Comparison of ENCODE assay signal across 8 mouse cellular contexts in genomic region chr5:143375242-143375641, GRCm38 (mm10). TPM values are rescaled to one million over a fixed set of nuclear protein-coding genes. Genes with fewer than 3 reads are reported as not detected.
A peak's percentile ranks its signal among the peaks of the same experiment; 100 is the strongest.
DNase-seq lines count a peak whose midpoint lies in the region; ATAC-seq and TF ChIP-seq lines count a peak whose summit lies in the region.

No protein-coding gene starts in this region.

- peak; percentile 82 for TF ChIP-seq CTCF in G1E (IDR thresholded peaks at IDR 0.05; ENCODE audit: low read depth, low read length)

- H3K4me1 ChIP-seq in G1E (ENCODE audit: insufficient read depth, low read depth, low read length): peaks cover 6% of the 10 kb centered on the region; the same call in 1 of the 2 replicates
- peaks cover 11% of the 10 kb centered on the region for H3K4me1 ChIP-seq in forebrain, embryonic 12.5 days

- DNase-seq in G1E (ENCODE audit: low spot score): peak; percentile 38
- DNase-seq in c-Kit-positive CD71-negative TER-119-negative erythroid progenitor cells, embryonic 14.5 days (ENCODE audit: low read depth): peak; percentile 33
- peak; percentile 81 for DNase-seq in heart, postnatal 4 days
- DNase-seq in layer of hippocampus, postnatal 10 days (ENCODE audit: low spot score in 2 of 2): peak; percentile 75 to 82
- DNase-seq in lung, postnatal 14 days: peak; percentile 77
- DNase-seq in retina, postnatal 1 day: peak; percentile 74
- DNase-seq in urinary bladder, postnatal 36 days (ENCODE audit: low spot score in 2 of 2): peak; percentile 71 to 75

- peaks cover 27% of the 10 kb centered on the region; the same call in 1 of the 2 replicates for H3K27me3 ChIP-seq in G1E (ENCODE audit: insufficient read depth, low read length)
- H3K27me3 ChIP-seq in forebrain, embryonic 12.5 days: peaks cover 56% of the 10 kb centered on the region

- H3K9ac ChIP-seq in forebrain, embryonic 12.5 days: no peak overlapping the region

- 8% methylated on average over 21 of the region's 21 CpGs for WGBS in forebrain, embryonic 12.5 days

- no peak; the same call in 1 of the 2 replicates for ATAC-seq in G1E (ENCODE audit: extremely low read depth, insufficient number of reproducible peaks, low FRiP score, poor library complexity, severe bottlenecking)
- 0 out of 2 replicates have a peak, but pooled peaks have one; percentile 36 for ATAC-seq in forebrain, embryonic 12.5 days (ENCODE audit: low FRiP score)

- no peak overlapping the region for H3K4me3 ChIP-seq in G1E (ENCODE audit: low read depth, low read length)
- H3K4me3 ChIP-seq in forebrain, embryonic 12.5 days (replicated peaks): 0 out of 2 replicates have a peak overlapping the region, but pooled peaks have one; percentile 11

- no peaks in the 10 kb centered on the region for H3K36me3 ChIP-seq in G1E (replicated peaks)
- H3K36me3 ChIP-seq in forebrain, embryonic 12.5 days (replicated peaks): no peaks in the 10 kb centered on the region

- H3K4me2 ChIP-seq in forebrain, embryonic 12.5 days: peak overlapping the region; percentile 39

- H3K27ac ChIP-seq in forebrain, embryonic 12.5 days: no peak overlapping the region

- H3K9me3 ChIP-seq in G1E (replicated peaks): peaks cover 3% of the 10 kb centered on the region
- 0 out of 2 replicates have a peak, but pooled peaks cover 5% of the 10 kb centered on the region for H3K9me3 ChIP-seq in forebrain, embryonic 12.5 days

RNA-seq across cellular contexts. Expression of gene Grid2ip, which starts 18.1 kb away (rescaled TPM):
- not detected in 2 replicates for total RNA-seq in G1E (2014; fragmentation: Nextera tagmentation)
- total RNA-seq in G1E (2017): 0.05 TPM in 1 of 2 replicates, not detected in the other
- polyA plus RNA-seq in G1E (2012): 0.02 TPM in 1 of 2 replicates, not detected in the other
- polyA plus RNA-seq in forebrain, embryonic 12.5 days (2016; fragmentation: Nextera tagmentation; extraction: Ambion mirVana): 0.38 and 0.41 TPM in 2 replicates
- under 1 TPM in 1 of 2 experiments, not detected in 1; 0.07 TPM for total RNA-seq in heart, postnatal 4 days (2021)
- total RNA-seq in layer of hippocampus, postnatal 10 days (2021): 1 to 10 TPM; 3.4 to 4.9 TPM

RNA-seq across cellular contexts. Expression of gene Kdelr2, which starts 28.4 kb away (rescaled TPM):
- total RNA-seq in G1E (2014; fragmentation: Nextera tagmentation) (55.7 and 59.7 TPM in 2 replicates), G1E (2017) (75.3 and 95.5 TPM in 2 replicates)
- polyA plus RNA-seq in G1E (2012): 43.7 and 44.6 TPM in 2 replicates
- polyA plus RNA-seq in forebrain, embryonic 12.5 days (2016; fragmentation: Nextera tagmentation; extraction: Ambion mirVana): 169 and 173 TPM in 2 replicates
- total RNA-seq in heart, postnatal 4 days (2021): 100 to 1,000 TPM; 118 to 122 TPM
- 10 to 100 TPM; 48.8 to 53.8 TPM for total RNA-seq in layer of hippocampus, postnatal 10 days (2021)

RNA-seq across cellular contexts. Expression of gene Zdhhc4, which starts 46.2 kb away (rescaled TPM):
- 53.5 and 75.9 TPM in 2 replicates for total RNA-seq in G1E (2014; fragmentation: Nextera tagmentation)
- 45.6 and 45.8 TPM in 2 replicates for total RNA-seq in G1E (2017)
- polyA plus RNA-seq in G1E (2012): 47.5 and 68.7 TPM in 2 replicates
- 73.8 and 78.2 TPM in 2 replicates for polyA plus RNA-seq in forebrain, embryonic 12.5 days (2016; fragmentation: Nextera tagmentation; extraction: Ambion mirVana)
- 10 to 100 TPM; 35.6 to 37.3 TPM for total RNA-seq in heart, postnatal 4 days (2021)
- 10 to 100 TPM; 48.0 to 51.5 TPM for total RNA-seq in layer of hippocampus, postnatal 10 days (2021)

Comparison
In these comparisons a context has a peak if more than half of its experiments do, and no peak if none do; other contexts are left out.
1. RNA of gene Grid2ip, which starts 18.1 kb away (total RNA-seq): 3.4 to 4.9 TPM in layer of hippocampus, postnatal 10 days; 0.07 TPM in heart, postnatal 4 days and 0.05 TPM in G1E; every median in the first group is over 4 times any median in the second.
2. Peak in every context shown above with its lines, with median percentiles within 50 percentile points of each other: DNase-seq.